Mouse (Mus musculus) frontal cortex, adult (tissue): ENCODE data around the gene Ndfip2.

Experiments
- ATAC-seq: cut with Nextera tagmentation; 2 replicates; pipeline ENCODE4 v1.9.2; 2017; ENCODE audit warnings: mild to moderate bottlenecking, moderate library complexity, mixed read lengths; ENCODE audit not compliant: low TSS enrichment

Ndfip2 gene

DNA sequence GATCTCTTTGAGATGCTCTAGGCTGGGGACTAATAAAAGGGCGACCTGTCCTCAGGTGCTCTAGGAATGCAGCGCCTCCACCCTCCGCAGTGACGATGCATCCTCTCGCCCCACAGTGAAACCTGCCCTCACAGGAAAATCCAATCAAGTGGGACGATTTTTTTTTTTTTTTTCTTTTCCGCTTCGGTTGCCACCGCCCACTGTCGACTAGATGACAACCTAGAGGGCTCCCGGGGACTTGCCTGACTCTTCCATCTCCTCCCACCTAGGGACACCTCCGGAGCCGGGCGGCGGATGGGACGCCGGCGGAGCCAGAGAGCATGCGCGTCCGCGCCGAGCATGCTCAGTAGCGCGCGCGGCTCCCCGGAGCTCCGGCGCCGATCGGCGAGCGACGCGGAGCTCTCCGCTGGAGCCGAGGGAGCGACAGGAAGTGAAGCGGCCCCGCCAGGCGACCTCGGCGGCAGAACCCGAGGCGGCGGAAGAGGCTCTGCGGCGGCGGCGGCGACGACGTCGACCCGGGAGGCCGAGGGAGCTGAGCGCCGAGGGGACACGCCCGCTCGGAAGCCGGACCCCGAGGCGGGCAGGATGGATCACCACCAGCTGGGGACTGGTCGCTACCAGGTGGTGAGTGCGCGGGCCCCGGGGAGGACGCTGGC is at the start of gene Ndfip2:
TSS of gene Ndfip2 (plus strand) at position 195 of the 656 bp plus-strand sequence.
- peak; percentile 88 for ATAC-seq

DNA sequence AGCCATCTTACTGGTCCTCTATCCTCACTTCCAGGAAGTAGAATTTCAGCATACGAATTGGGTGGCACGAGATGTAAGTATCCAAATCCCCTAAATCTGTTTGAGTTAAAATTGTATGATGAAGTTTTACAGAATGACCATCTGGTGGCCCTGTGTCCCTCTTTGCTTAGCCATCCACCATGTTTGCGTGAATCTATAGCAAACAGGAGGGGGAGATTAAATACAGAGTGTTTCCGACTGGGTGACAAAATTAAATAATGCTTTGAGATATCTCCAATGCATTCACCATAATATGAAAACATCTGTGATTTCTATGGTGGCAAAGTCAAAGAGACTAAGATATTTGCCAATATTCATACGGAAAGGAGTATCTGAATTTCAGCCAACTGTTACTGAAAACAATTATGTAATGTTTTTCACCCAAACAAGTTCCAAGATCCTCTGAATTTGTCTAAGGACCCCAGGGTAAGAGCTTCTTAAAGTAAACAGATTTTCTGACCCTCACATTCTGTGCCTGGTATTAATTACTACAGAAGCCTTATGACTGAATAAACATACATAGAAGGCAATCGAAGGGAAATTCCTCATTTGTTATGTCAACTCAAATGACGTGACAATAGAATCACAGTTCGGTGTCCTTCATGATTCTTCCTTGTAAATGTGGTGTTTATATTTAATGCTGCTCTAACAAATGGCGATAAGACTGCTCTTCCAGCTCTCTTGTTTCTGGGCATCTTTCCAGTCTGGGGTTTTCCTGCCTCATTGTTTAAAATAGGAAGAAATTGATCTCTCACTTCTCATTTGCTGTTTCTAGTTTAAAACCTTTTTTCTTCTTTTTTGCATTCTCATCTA is 38.6 kb upstream of the Ndfip2 start:
- ATAC-seq: peak; percentile 23; the same call in 1 of the 2 replicates

DNA sequence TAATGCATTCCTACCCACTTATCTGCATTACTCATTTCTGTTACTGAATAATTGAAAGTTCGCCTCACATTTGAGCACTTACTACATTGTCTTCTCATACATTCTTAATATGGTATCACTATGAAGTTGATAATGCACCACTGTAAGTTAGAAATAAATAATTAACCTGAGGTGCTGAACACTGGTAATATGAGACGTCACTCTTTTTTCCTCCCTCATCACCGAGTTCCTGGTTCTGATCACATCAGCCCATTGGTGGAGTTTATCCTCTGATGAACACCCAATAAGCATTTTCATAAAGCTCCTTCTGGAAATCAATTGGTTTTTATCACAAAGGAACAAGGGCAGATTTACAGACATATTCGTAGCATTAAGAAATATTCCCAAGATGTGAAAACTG is 36.1 kb upstream of the Ndfip2 start:
- ATAC-seq: no peak

DNA sequence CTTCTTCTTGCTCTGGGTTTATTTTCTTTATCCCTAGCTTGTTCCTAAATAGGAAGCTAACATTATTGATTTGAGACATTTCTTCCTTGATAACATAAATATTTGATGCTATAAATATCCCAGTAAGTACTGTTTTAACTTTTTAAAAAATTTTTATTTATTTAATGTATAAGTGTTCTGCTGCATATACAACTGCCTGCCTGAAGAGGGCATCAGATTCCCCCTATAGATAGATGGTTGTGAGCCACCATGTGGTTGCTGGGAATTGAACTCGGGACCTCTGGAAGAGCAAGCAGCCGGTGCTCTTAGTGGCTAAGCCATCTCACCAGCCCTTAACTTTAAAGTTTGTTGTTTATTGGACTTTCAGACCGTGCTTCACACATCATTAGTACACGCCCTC is 32.6 kb upstream of the Ndfip2 start:
- ATAC-seq: no peak

DNA sequence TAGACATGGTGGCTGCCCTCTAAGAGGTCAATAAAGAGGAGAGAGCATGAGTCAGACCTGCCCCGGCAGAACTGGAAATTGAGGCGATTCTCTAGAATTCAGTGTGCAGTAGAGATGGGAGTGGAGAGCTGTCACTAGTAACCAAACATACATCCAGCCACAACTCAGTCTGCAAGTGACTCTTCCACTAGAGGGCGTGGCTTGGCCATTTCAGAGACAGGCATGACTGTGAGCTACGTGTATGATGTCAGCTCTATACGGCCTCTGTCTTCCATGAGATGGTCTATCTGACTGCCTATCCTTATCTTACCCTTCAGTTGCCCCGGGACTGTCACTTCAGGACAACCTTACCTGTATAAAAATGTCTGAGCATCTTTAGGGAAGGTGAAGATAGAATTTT is 26.0 kb upstream of the Ndfip2 start:
- ATAC-seq: peak; percentile 100

DNA sequence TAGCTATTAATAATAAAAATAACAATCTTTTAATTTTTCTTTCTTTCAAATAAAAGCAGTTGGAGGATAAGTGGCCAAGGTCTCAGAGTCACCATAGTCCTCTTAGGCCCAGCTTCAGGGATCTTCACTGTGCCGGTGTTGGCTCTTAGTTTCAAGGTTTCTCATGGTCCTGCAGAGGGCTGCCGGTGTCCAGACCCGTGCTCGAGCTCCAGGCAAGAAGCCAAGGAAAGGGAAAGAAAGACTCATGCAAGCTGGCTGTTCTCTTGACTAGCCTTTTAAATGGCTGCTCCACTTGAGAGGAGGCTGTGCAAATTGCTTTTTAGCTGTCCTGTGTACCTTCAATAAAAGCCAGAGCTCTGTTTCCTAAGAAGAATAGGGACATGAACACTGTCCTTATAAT is 21.8 kb upstream of the Ndfip2 start:
- ATAC-seq: no peak

DNA sequence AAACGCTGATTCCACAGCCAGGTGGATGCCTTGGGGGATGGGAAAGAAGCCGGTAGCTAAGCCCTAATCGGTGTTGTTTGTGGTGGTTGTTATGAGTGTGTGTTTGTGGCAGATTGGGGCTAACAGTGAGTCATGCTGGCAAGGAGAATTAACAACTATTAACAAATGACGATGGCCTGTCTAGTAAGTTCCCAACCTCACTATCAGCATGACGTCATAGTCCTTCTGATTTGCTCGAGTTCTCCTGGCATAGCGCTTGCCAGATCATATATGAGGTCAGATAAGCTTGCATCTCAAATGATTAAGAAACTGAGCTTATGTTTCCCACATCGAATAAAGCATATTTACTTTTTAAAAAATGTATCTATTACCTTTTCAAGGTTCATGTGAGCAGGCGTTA is 20.6 kb upstream of the Ndfip2 start:
- no peak for ATAC-seq

DNA sequence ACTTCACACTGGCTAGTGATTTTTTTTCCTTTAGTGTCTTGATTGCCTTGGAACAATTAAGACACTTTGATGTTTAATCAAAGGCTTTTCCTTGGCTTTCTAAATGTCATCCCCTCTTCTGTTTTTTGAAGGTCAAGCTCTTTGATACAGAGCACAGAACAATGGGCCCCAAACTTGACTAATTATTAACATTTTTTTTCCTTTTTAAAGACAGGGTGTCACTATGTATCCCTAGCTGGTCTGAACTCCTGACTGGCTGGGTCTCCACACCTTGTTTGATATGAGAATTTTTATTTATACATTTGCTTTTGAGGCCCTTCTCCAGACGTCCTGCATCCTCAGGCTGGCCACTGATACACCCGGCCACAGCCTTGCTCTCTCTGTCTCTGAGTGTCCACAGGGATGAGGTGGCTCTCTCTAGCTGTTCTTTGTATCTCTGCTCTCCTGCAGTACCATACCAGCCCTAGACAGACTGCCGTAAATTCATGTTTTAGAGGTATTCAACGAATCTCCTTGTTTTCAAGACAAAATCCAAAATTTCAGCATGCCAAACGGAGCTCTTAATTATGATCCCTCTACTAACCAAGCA is 19.8 kb upstream of the Ndfip2 start:
- ATAC-seq: no peak

DNA sequence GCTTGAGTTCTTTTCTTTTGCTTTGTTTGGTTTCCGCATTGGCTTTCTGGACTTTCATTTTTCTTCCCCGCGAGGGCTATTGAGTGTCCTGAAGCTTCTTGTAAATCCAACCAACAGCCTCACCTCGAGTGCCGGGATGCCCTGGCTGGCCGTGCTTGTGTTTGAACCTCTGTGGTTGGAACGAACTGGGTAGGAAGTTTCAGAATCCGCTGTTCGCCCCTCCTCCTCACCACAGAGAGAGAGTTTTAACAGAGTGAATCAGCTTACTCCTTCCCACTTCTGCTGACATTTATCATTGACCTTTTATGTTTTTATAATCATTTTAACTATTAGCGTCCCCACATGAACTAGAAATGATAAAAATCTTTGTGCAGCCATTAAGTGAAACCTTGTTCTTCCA is 18.3 kb upstream of the Ndfip2 start:
- no peak for ATAC-seq

DNA sequence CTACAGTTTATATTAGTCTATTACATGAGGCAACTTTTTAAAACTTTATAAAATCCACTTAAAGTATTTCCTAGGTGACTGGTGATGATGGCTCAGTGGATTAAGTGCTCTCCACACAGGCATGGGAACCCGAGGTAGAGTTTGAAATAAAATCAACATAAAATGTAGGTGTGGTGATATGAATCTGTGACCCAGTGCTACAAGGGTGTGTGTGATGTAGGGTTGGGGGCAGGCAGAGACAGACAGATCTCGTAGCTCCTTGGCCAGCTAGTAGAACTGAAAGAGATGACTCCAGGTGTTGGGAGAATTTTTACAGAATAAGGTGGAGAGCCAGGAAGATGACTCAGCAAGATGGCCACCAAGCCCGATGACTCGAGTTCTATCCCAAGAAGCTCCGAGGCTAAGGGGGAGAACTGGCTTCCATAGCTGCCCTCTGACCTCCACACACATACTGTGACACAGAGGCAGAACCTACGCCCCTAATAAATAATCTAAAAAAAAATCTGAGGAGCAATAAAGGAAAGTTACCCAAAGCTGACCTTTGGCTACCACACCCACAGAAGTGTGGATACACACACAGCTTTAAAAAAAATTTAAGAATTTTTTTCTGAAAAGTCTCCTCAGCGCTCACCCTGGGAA is 14.4 kb upstream of the Ndfip2 start:
- ATAC-seq: no peak

DNA sequence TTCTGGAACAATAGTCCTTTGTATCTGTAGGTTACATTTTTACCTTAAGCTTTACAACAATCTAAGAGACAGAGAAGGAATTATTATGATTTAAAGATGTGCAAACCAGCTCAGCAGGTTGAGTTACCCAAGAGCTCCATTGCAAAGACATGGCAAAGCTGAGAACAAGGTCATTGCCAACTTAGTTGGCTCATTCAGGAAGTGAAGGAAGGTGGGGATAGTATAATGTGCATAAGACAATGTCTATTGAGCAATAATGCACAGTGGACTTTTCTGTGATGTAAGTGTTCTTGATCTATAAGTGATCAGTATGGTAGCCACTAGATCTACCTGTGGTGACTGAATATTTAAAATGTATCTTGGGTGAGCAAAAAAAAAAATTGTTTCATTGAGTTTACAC is 7.3 kb upstream of the Ndfip2 start:
- ATAC-seq: no peak

DNA sequence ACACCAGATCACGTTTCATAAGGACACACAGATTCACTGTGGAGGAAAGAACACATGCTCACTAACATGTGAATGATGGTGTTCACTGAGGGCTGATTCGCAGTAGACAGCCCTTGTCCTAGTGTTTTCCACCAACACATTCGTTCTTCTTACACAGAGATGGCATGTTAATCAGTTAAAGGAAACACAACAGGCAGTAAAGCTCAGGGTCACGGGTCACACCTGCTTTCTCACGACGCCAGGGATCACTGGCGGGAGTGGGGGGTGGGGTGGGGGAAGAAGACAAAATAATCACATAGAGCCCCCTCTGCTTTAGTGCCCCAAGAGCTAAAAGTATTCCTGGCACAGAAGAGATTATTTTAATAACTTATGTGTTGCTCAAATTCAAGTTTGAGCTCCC is 5.1 kb upstream of the Ndfip2 start:
- no peak for ATAC-seq

DNA sequence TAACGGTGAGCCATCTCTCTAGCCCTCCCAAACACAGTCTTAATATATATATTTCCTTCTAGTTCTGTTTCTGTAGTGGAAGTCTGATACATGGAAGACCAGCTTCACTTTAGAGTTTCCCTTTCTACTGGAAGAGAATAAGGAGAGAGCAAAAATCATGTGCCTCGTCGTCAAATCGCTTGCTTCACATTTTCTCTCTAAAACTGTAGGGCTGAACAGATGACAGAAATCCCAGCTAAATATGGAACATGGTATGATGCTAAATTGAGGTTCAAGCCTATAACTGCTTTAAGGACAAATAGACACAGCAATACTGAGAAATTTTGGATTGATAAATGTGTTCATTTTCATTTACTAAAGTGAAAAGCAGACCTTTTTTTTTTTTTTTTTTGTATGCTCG is 4.0 kb upstream of the Ndfip2 start:
- peak; percentile 53 for ATAC-seq

DNA sequence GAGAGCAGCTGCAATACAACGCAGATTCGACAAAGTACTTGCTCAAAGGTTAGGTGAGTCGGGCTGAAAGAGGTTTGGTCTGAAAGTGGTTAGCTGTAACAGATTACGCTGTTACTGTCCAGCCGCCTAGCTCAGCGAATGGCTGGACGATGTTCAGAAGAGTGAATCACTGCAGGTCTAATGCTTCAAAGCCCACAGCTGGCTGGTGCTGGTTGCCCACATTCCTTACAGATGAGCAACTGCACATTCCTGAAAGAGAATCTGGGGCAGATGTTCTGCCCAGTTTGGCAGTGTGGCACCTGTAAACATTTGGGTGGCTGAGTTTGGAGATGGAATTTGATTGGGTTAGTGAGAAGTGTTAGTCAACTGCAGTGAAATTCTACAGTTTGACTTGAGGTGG is 2.8 kb upstream of the Ndfip2 start:
- no peak for ATAC-seq

DNA sequence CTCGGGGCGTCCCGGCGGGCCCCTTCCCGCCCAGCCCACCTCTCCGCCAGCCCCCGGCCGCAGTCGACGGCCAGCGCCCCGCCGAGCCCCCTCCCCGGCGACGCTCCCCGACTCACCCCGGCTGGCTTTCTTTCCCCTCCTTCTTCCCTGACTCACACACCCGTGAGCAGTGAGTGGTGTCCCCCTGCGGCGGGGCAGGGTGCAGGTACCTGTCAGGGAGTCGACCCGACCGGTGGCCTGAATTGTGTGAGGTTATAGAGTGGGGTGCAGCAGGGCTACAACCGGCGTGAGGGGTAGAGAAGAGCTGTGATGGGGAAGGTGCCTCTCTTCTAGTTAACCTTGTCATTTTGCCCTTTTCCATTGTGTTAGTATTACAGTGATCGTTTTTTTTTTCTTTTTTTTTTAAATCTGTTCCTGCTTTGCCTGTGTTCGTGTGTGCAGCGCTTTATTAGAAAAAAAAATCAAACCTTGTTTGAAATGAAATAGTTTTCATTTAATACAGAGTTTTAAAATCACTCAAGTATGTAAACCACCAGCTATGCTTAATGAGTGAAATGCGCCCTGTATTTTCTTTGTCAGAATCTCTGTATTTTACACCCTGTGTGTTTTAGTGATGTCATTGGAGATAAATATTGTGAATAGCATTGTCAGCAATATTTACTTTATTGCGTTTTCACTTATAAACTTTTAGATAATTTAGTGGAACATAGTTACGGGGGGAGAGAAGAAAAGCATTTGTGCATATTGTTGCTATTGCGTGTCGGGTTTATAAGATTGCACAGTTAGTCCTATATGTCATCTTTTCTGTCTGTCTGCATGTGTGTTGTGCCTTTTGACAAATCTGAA is 885 bp downstream of the Ndfip2 start:
- ATAC-seq: peak; percentile 4; the same call in 1 of the 2 replicates

DNA sequence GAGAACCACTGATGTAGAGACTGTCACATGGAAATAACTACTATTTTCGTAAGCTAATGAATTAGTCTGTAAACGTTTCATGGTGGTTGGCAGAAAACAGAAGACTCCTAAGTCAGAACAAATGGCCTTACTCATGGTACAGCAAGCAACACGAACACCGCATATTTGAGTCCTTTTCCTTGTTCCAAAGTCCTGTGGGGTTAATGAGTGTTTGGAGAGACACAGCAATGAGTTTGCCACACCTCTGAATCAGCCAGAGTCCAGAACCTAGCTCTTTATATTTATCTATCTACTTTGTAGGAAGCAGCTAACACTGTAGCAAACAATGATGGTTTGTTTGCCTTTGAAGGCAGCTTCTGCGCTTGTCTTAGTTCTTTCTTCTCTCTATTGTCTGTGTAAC is 4.5 kb downstream of the Ndfip2 start:
- no peak for ATAC-seq

DNA sequence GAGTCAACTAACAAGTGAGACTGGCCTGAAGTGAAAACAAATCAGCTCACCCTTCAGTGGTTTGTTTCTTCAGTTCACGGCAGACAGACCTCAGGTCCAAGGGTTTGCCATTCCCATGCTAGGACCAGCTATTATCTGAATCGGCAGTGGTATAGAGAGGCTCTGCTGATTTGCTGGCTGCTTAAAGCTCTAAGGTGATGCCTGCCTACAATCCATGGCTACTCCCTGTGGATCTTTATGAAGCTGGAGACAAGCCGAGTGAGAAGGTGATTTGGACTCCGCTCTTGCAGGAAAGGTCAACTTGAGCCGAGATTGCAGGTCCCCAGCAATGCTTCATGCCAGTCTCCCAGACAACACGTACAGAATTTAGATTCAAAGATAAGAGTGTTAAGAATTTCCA is 8.7 kb downstream of the Ndfip2 start:
- ATAC-seq: no peak

DNA sequence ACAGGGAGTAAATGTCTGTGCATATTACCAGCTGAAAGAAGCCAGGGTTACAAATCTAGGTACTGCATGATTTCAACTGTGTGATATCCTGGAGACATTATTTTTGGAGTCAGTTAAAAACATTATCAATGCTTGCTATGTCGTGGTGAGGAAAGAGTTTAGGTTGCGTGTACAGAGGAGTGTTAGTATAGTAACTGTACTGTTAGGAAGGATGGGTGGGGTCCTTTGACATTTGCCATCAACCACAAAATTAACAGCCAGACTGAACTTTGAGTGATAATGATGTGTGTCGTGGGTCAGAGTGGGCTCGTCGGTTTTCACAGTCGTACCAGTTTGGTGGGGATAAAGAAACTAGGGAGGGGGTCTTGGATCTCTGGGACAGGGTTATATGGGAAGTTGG is 13.7 kb downstream of the Ndfip2 start:
- ATAC-seq: no peak

DNA sequence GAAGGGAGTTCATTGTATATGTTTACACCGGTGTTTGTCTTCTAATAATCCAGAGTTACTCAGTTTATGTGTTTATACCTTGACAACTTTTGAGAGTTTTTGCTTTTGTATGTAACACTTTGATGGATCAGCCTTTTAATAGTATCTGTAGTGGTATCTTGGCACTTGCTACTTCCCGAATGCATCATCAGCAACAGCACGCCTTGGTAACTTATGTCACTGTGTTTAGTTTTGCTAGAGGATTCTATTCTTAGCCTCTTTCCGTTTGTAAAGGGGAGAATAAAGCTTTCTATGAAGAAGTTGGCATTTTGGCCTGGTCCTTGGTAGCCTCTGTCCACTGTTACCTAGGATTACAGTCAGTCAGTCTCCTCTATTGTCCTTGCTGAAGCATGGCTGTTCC is 14.2 kb downstream of the Ndfip2 start:
- ATAC-seq: peak; percentile 80

DNA sequence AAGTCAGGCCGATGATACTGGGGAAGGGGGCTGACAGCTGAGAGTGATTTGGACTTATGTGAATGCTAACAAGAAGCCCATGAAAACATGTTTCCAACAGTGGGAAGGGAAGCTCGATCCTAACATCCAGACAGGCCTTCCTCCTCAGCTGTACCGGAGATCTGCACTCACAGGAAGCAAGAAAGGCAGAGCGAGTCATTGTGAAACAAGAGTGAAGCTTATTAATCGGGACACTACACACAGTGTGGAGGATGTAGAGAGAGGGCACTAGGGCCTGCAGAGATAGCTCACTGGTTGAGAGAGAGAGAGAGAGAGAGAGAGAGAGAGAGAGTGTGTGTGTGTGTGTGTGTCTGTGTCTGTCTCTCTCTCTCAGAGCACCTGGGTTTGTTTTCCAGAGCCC is 16.8 kb downstream of the Ndfip2 start:
- 0 out of 2 replicates have a peak, but pooled peaks have one; percentile 17 for ATAC-seq

DNA sequence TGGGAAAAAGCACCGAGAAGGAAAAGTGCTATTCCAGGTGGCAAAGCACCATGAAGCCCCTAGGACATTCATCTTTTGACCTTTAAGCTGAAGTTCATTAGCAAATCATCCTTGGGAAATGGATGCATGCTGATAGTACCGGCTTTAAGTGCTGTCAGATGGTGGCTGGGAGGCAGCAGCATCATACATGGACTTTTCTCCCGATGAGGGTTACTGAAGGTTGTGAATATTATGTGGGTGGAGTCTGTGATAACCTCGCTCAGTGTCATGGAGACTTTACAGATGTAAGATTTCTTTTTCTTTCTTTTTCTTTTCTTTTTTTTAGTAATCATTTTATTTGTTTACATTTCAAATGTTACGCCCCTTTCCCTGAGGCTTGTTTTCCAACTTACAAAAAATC is 18.9 kb downstream of the Ndfip2 start:
- ATAC-seq: no peak

DNA sequence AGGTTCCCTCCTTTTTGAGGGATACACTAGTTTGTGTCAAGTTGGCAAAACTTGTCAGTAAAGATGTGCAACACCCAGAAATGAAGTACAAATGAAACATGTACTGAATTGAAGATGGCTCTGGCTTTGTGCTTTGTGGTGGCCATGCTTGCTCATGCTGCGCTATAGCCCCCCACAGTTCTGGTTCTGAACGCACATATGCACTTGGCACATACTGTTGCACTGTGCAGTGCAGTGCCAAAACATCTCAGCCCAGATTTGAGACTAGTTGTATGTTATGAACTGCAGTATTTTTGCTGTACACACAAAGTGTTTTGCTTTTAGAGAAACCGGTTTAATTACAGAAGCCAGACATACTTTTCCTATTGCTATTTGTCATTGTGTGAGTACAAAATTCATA is 25.7 kb downstream of the Ndfip2 start:
- no peak for ATAC-seq
